Mouse (Mus musculus): ENCODE results near the gene Ablim2.

GRCm38 (mm10) chr5:35893805-35894260, 136.2 kb downstream of the Ablim2 start:
- no peak for TF ChIP-seq POLR2A (IDR thresholded peaks at IDR 0.05; ENCODE audit: borderline replicate concordance, control insufficient read depth, low read depth, low read length)
- TF ChIP-seq CTCF (IDR thresholded peaks at IDR 0.05; ENCODE audit: control insufficient read depth, insufficient read depth, low read length): no peak

Data from bone marrow, adult 2 months (tissue).